Mouse (Mus musculus) liver, embryonic 14 days (tissue): ENCODE data around the gene Sdad1. TPM values are rescaled to one million over a fixed set of nuclear protein-coding genes. Genes with fewer than 3 reads are reported as not detected.

Experiments
- polyA plus RNA-seq: library from polyadenylated mRNA; depleted of rRNA; stranded (reverse); fragments of >200 nt; gene quantifications from 2 replicates; pipeline ENCODE4 v1.2.3, GENCODE M21; 2012; rRNA removed

Gene Sdad1
- polyA plus RNA-seq: 9.7 and 10.6 TPM in 2 replicates

GRCm38 (mm10) chr5:92309681-92310511 is at the start of gene Sdad1:
Gene Sdad1, minus strand, starts transcription at chr5:92310479.

GRCm38 (mm10) chr5:92348794-92349413 is 38.6 kb upstream of the Sdad1 start, which contains the start of gene Cxcl10:
Gene Cxcl10, minus strand, starts transcription at chr5:92348889.

GRCm38 (mm10) chr5:92331635-92332338 is 21.5 kb upstream of the Sdad1 start, which contains the start of gene Art3:
Gene Art3, plus strand, starts transcription at chr5:92331827.

GRCm38 (mm10) chr5:92327929-92328328 is 17.6 kb upstream of the Sdad1 start, which contains the start of gene Cxcl9:
Gene Cxcl9, minus strand, starts transcription at chr5:92328079.

GRCm38 (mm10) chr5:92277437-92278394 is 32.6 kb downstream of the Sdad1 start, which contains the start of gene Naaa:
Gene Naaa, minus strand, starts transcription at chr5:92278170.

GRCm38 (mm10) chr5:92256218-92256617 is 54.1 kb downstream of the Sdad1 start, which contains the start of gene Ppef2:
Gene Ppef2, minus strand, starts transcription at chr5:92256278.

Other genes with a start within 250 kb of the Sdad1 start
- 20.0 and 23.0 TPM in 2 replicates for gene G3bp2, start 226.8 kb downstream of the Sdad1 start, polyA plus RNA-seq
- gene Uso1, start 172.5 kb downstream of the Sdad1 start, polyA plus RNA-seq: 20.3 and 22.1 TPM in 2 replicates
- not detected in 2 replicates for gene U90926, start 95.1 kb downstream of the Sdad1 start, polyA plus RNA-seq
- gene Ppef2, start 54.2 kb downstream of the Sdad1 start, polyA plus RNA-seq: 0.09 and 0.18 TPM in 2 replicates
- 3.7 and 4.9 TPM in 2 replicates for gene Naaa, start 32.3 kb downstream of the Sdad1 start, polyA plus RNA-seq
- 0.02 and 0.05 TPM in 2 replicates for gene Cxcl9, start 17.6 kb upstream of the Sdad1 start, polyA plus RNA-seq
- 0.76 and 0.81 TPM in 2 replicates for gene Art3, start 21.3 kb upstream of the Sdad1 start, polyA plus RNA-seq
- 12.1 and 13.5 TPM in 2 replicates for gene Cxcl10, start 38.4 kb upstream of the Sdad1 start, polyA plus RNA-seq
- 25.5 and 25.6 TPM in 2 replicates for gene Nup54, start 124.7 kb upstream of the Sdad1 start, polyA plus RNA-seq
- 5.9 and 7.0 TPM in 2 replicates for gene Scarb2, start 196.4 kb upstream of the Sdad1 start, polyA plus RNA-seq
- 0.83 and 1.6 TPM in 2 replicates for gene Fam47e, start 244.6 kb upstream of the Sdad1 start, polyA plus RNA-seq